Mouse (Mus musculus): ENCODE results near the gene Fgfr2. TPM values are rescaled to one million over a fixed set of nuclear protein-coding genes. Genes with fewer than 3 reads are reported as not detected.

Fgfr2 gene
- polyA plus RNA-seq, 1 experiment from 2014 or later = 169 TPM

GRCm38 (mm10) chr7:130475970-130476369 lies 2647.2 kb downstream of the Fgfr2 start:
- Histone ChIP-seq H3K4me3 (ENCODE audit: low read depth, low read length) (no peak overlapping the region), H3K9ac (replicated peaks; ENCODE audit: low read depth, low read length) (no peak overlapping the region), H3K9me3 (ENCODE audit: control insufficient read depth, low read depth, low read length) (no peaks in the 10 kb centered on the region), H3K36me3 (ENCODE audit: control insufficient read depth, insufficient read depth, low read length) (peaks cover 10% of the 10 kb centered on the region), H3K4me1 (ENCODE audit: control insufficient read depth, insufficient read depth, low read length) (no peaks in the 10 kb centered on the region), H3K4me2 (replicated peaks; ENCODE audit: low read depth, low read length) (no peak overlapping the region), H3K27me3 (ENCODE audit: control insufficient read depth, insufficient read depth, low read length) (no peaks in the 10 kb centered on the region), H3K27ac (ENCODE audit: low read length) (no peak overlapping the region)
- peak; percentile 67; the same call in 1 of the 2 replicates for ATAC-seq (ENCODE audit: insufficient number of reproducible peaks, insufficient read depth, low FRiP score, low read depth)
- WGBS = 27% methylated on average over 2 of the region's 2 CpGs

- no peaks in the 10 kb centered on the region for H3K27me3 ChIP-seq (ENCODE audit: control insufficient read depth, insufficient read depth, low read length)
- peaks cover 3% of the 10 kb centered on the region; the same call in 1 of the 2 replicates for H3K36me3 ChIP-seq (ENCODE audit: control insufficient read depth, insufficient read depth, low read length)
- H3K9ac ChIP-seq (replicated peaks; ENCODE audit: low read depth, low read length) = no peak overlapping the region
- WGBS = 76% methylated on average over 3 of the region's 3 CpGs
- no peaks in the 10 kb centered on the region for H3K9me3 ChIP-seq (ENCODE audit: control insufficient read depth, low read depth, low read length)
- no peak overlapping the region for H3K4me2 ChIP-seq (replicated peaks; ENCODE audit: low read depth, low read length)
- no peak overlapping the region for H3K4me3 ChIP-seq (ENCODE audit: low read depth, low read length)
- H3K4me1 ChIP-seq (ENCODE audit: control insufficient read depth, insufficient read depth, low read length) = no peaks in the 10 kb centered on the region
- no peak overlapping the region for H3K27ac ChIP-seq (ENCODE audit: low read length)
- ATAC-seq (ENCODE audit: insufficient number of reproducible peaks, insufficient read depth, low FRiP score, low read depth) = no peak
Measured at GRCm38 (mm10) chr7:130473881-130474280, 2649.3 kb downstream of the Fgfr2 start.

- WGBS = 54% methylated on average over 6 of the region's 6 CpGs
- no peaks in the 10 kb centered on the region for H3K9me3 ChIP-seq (ENCODE audit: control insufficient read depth, low read depth, low read length)
- no peaks in the 10 kb centered on the region for H3K4me1 ChIP-seq (ENCODE audit: control insufficient read depth, insufficient read depth, low read length)
- no peak for ATAC-seq (ENCODE audit: insufficient number of reproducible peaks, insufficient read depth, low FRiP score, low read depth)
- H3K27ac ChIP-seq (ENCODE audit: low read length) = no peak overlapping the region
- peaks cover 3% of the 10 kb centered on the region; the same call in 1 of the 2 replicates for H3K36me3 ChIP-seq (ENCODE audit: control insufficient read depth, insufficient read depth, low read length)
- no peak overlapping the region for H3K4me3 ChIP-seq (ENCODE audit: low read depth, low read length)
- H3K27me3 ChIP-seq (ENCODE audit: control insufficient read depth, insufficient read depth, low read length) = no peaks in the 10 kb centered on the region
- no peak overlapping the region for H3K4me2 ChIP-seq (replicated peaks; ENCODE audit: low read depth, low read length)
- no peak overlapping the region for H3K9ac ChIP-seq (replicated peaks; ENCODE audit: low read depth, low read length)
Measured at GRCm38 (mm10) chr7:130472683-130473082, 2650.5 kb downstream of the Fgfr2 start.

- H3K4me2 ChIP-seq (replicated peaks; ENCODE audit: low read depth, low read length) = no peak overlapping the region
- WGBS = 44% methylated on average over 6 of the region's 6 CpGs
- H3K4me1 ChIP-seq (ENCODE audit: control insufficient read depth, insufficient read depth, low read length) = no peaks in the 10 kb centered on the region
- H3K27me3 ChIP-seq (ENCODE audit: control insufficient read depth, insufficient read depth, low read length) = no peaks in the 10 kb centered on the region
- H3K27ac ChIP-seq (ENCODE audit: low read length) = no peak overlapping the region
- no peak overlapping the region for H3K9ac ChIP-seq (replicated peaks; ENCODE audit: low read depth, low read length)
- no peak overlapping the region for H3K4me3 ChIP-seq (ENCODE audit: low read depth, low read length)
- no peak for ATAC-seq (ENCODE audit: insufficient number of reproducible peaks, insufficient read depth, low FRiP score, low read depth)
- no peaks in the 10 kb centered on the region for H3K9me3 ChIP-seq (ENCODE audit: control insufficient read depth, low read depth, low read length)
- H3K36me3 ChIP-seq (ENCODE audit: control insufficient read depth, insufficient read depth, low read length) = peaks cover 9% of the 10 kb centered on the region
Measured at GRCm38 (mm10) chr7:130471045-130471444, 2652.1 kb downstream of the Fgfr2 start.

GRCm38 (mm10) chr7:130455587-130456246 lies 2667.4 kb downstream of the Fgfr2 start:
- ATAC-seq (ENCODE audit: insufficient number of reproducible peaks, insufficient read depth, low FRiP score, low read depth) = no peak
- WGBS = 69% methylated on average over 4 of the region's 4 CpGs
- H3K4me3 ChIP-seq (ENCODE audit: low read depth, low read length) = no peak overlapping the region
- H3K9me3 ChIP-seq (ENCODE audit: control insufficient read depth, low read depth, low read length) = no peaks in the 10 kb centered on the region
- no peaks in the 10 kb centered on the region for H3K27me3 ChIP-seq (ENCODE audit: control insufficient read depth, insufficient read depth, low read length)
- H3K9ac ChIP-seq (replicated peaks; ENCODE audit: low read depth, low read length) = no peak overlapping the region
- no peaks in the 10 kb centered on the region for H3K4me1 ChIP-seq (ENCODE audit: control insufficient read depth, insufficient read depth, low read length)
- no peak overlapping the region for H3K4me2 ChIP-seq (replicated peaks; ENCODE audit: low read depth, low read length)
- peaks cover 5% of the 10 kb centered on the region for H3K36me3 ChIP-seq (ENCODE audit: control insufficient read depth, insufficient read depth, low read length)
- no peak overlapping the region for H3K27ac ChIP-seq (ENCODE audit: low read length)

- H3K27ac ChIP-seq (ENCODE audit: low read length) = no peak overlapping the region
- H3K4me1 ChIP-seq (ENCODE audit: control insufficient read depth, insufficient read depth, low read length) = no peaks in the 10 kb centered on the region
- H3K4me3 ChIP-seq (ENCODE audit: low read depth, low read length) = no peak overlapping the region
- H3K27me3 ChIP-seq (ENCODE audit: control insufficient read depth, insufficient read depth, low read length) = no peaks in the 10 kb centered on the region
- no peak overlapping the region for H3K4me2 ChIP-seq (replicated peaks; ENCODE audit: low read depth, low read length)
- peaks cover 5% of the 10 kb centered on the region for H3K36me3 ChIP-seq (ENCODE audit: control insufficient read depth, insufficient read depth, low read length)
- no peak overlapping the region for H3K9ac ChIP-seq (replicated peaks; ENCODE audit: low read depth, low read length)
- no peaks in the 10 kb centered on the region for H3K9me3 ChIP-seq (ENCODE audit: control insufficient read depth, low read depth, low read length)
- ATAC-seq (ENCODE audit: insufficient number of reproducible peaks, insufficient read depth, low FRiP score, low read depth) = no peak
- 53% methylated on average over 3 of the region's 3 CpGs for WGBS
Measured at GRCm38 (mm10) chr7:130454226-130454625, 2668.9 kb downstream of the Fgfr2 start.

- Histone ChIP-seq H3K4me2 (replicated peaks; ENCODE audit: low read depth, low read length) (no peak overlapping the region), H3K36me3 (ENCODE audit: control insufficient read depth, insufficient read depth, low read length) (no peaks in the 10 kb centered on the region), H3K4me3 (ENCODE audit: low read depth, low read length) (no peak overlapping the region), H3K9ac (replicated peaks; ENCODE audit: low read depth, low read length) (no peak overlapping the region), H3K9me3 (ENCODE audit: control insufficient read depth, low read depth, low read length) (no peaks in the 10 kb centered on the region), H3K27me3 (ENCODE audit: control insufficient read depth, insufficient read depth, low read length) (no peaks in the 10 kb centered on the region), H3K4me1 (ENCODE audit: control insufficient read depth, insufficient read depth, low read length) (no peaks in the 10 kb centered on the region), H3K27ac (ENCODE audit: low read length) (no peak overlapping the region)
- 90% methylated on average over 5 of the region's 5 CpGs for WGBS
- ATAC-seq (ENCODE audit: insufficient number of reproducible peaks, insufficient read depth, low FRiP score, low read depth) = no peak
Measured at GRCm38 (mm10) chr7:130435776-130436175, 2687.4 kb downstream of the Fgfr2 start.

- H3K9ac ChIP-seq (replicated peaks; ENCODE audit: low read depth, low read length) = no peak overlapping the region
- H3K27me3 ChIP-seq (ENCODE audit: control insufficient read depth, insufficient read depth, low read length) = no peaks in the 10 kb centered on the region
- H3K4me1 ChIP-seq (ENCODE audit: control insufficient read depth, insufficient read depth, low read length) = no peaks in the 10 kb centered on the region
- WGBS = 92% methylated on average over 2 of the region's 2 CpGs
- no peak overlapping the region for H3K4me2 ChIP-seq (replicated peaks; ENCODE audit: low read depth, low read length)
- no peak overlapping the region for H3K27ac ChIP-seq (ENCODE audit: low read length)
- H3K36me3 ChIP-seq (ENCODE audit: control insufficient read depth, insufficient read depth, low read length) = no peaks in the 10 kb centered on the region
- H3K4me3 ChIP-seq (ENCODE audit: low read depth, low read length) = no peak overlapping the region
- ATAC-seq (ENCODE audit: insufficient number of reproducible peaks, insufficient read depth, low FRiP score, low read depth) = no peak
- no peaks in the 10 kb centered on the region for H3K9me3 ChIP-seq (ENCODE audit: control insufficient read depth, low read depth, low read length)
Measured at GRCm38 (mm10) chr7:130432141-130432540, 2691.0 kb downstream of the Fgfr2 start.

- Histone ChIP-seq H3K27me3 (ENCODE audit: control insufficient read depth, insufficient read depth, low read length) (no peaks in the 10 kb centered on the region), H3K4me1 (ENCODE audit: control insufficient read depth, insufficient read depth, low read length) (peaks cover 6% of the 10 kb centered on the region), H3K9ac (replicated peaks; ENCODE audit: low read depth, low read length) (no peak overlapping the region), H3K4me2 (replicated peaks; ENCODE audit: low read depth, low read length) (0 out of 2 replicates have a peak overlapping the region, but pooled peaks have one; percentile 4), H3K4me3 (ENCODE audit: low read depth, low read length) (no peak overlapping the region), H3K27ac (ENCODE audit: low read length) (peak overlapping the region; percentile 59; the same call in 1 of the 2 replicates), H3K9me3 (ENCODE audit: control insufficient read depth, low read depth, low read length) (no peaks in the 10 kb centered on the region), H3K36me3 (ENCODE audit: control insufficient read depth, insufficient read depth, low read length) (no peaks in the 10 kb centered on the region)
- 9% methylated on average over 5 of the region's 5 CpGs for WGBS
- ATAC-seq (ENCODE audit: insufficient number of reproducible peaks, insufficient read depth, low FRiP score, low read depth) = no peak
Measured at GRCm38 (mm10) chr7:130426586-130426985, 2696.6 kb downstream of the Fgfr2 start.

Measured in stomach, embryonic 14.5 days (tissue).